Mouse (Mus musculus): ENCODE data around the gene Jade3. TPM values are rescaled to one million over a fixed set of nuclear protein-coding genes. Genes with fewer than 3 reads are reported as not detected.

The Jade3 gene
- polyA plus RNA-seq, 1 experiment from 2014 or later, result 5.0 TPM

DNA sequence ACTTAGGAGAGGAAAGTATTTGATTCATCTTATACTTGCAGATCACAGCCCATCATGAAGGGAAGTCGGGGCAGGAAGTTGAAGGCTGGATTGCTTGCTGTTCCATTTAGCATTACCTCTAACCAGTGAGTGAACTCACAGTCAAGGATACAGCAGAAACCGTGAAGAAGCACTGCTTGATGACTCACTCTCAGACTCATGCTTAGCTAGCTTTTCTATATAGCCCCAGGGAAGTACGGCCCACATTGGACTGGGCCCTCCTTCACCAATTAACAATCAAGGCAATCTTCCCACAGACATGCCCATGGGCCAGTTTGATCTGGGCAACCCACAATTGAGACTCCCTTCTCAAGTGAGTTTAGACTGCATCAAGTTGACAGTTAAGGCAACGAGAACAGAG is 138.5 kb downstream of the Jade3 start:
- Histone ChIP-seq H3K27ac (ENCODE audit: low read depth, low read length) (no peak overlapping the region), H3K36me3 (ENCODE audit: control insufficient read depth, insufficient read depth, low read length) (no peaks in the 10 kb centered on the region), H3K9me3 (ENCODE audit: control insufficient read depth, low read length) (no peaks in the 10 kb centered on the region), H3K27me3 (ENCODE audit: control insufficient read depth, insufficient read depth, low read length) (no peaks in the 10 kb centered on the region), H3K4me3 (ENCODE audit: low read depth, low read length) (no peak overlapping the region), H3K9ac (replicated peaks; ENCODE audit: low read depth, low read length) (no peak overlapping the region), H3K4me2 (ENCODE audit: low read depth, low read length) (no peak overlapping the region), H3K4me1 (ENCODE audit: control insufficient read depth, insufficient read depth, low read length) (no peaks in the 10 kb centered on the region)
- ATAC-seq (ENCODE audit: low read depth), result no peak
- WGBS, result 86% methylated on average over 4 of the region's 4 CpGs

Other genes starting within 250 kb of the Jade3 start
- 17.4 and 23.1 TPM in 2 replicates for gene Slc9a7, start 133.9 kb upstream of the Jade3 start, polyA plus RNA-seq (2014; fragmentation: Nextera tagmentation; extraction: Ambion mirVana)
- 17.5 TPM in 2 replicates for gene Rp2, start 61.2 kb upstream of the Jade3 start, polyA plus RNA-seq (2014; fragmentation: Nextera tagmentation; extraction: Ambion mirVana)
- 0.44 and 0.75 TPM in 2 replicates for gene Rgn, start 124.1 kb downstream of the Jade3 start, polyA plus RNA-seq (2014; fragmentation: Nextera tagmentation; extraction: Ambion mirVana)
- gene Rbm10, start 191.8 kb downstream of the Jade3 start, polyA plus RNA-seq (2014; fragmentation: Nextera tagmentation; extraction: Ambion mirVana), result 41.5 and 42.6 TPM in 2 replicates
- gene Ndufb11, start 191.9 kb downstream of the Jade3 start, polyA plus RNA-seq (2014; fragmentation: Nextera tagmentation; extraction: Ambion mirVana), result 248 TPM in 2 replicates
- 318 and 392 TPM in 2 replicates for gene Uba1, start 232.6 kb downstream of the Jade3 start, polyA plus RNA-seq (2014; fragmentation: Nextera tagmentation; extraction: Ambion mirVana)

All from neural tube, embryonic 14.5 days (tissue).